Mouse (Mus musculus): ENCODE results near the gene Tfeb. TPM values are rescaled to one million over a fixed set of nuclear protein-coding genes. Genes with fewer than 3 reads are reported as not detected.

The Tfeb gene
- total and polyA plus RNA-seq, 3 experiments, result 29.1 to 49.3 (median 39.9) TPM

- Histone ChIP-seq H3K4me1 (ENCODE audit: control insufficient read depth in 1 of 2, insufficient read depth in 2 of 2) (peaks cover 5 to 28% of the 10 kb centered on the region in 2 experiments), H3K27me3 (replicated peaks) (peaks cover 55% of the 10 kb centered on the region), H3K36me3 (replicated peaks in 1 of 2; ENCODE audit: control insufficient read depth in 1 of 2, insufficient read depth in 1 of 2, low read length in 1 of 2) (peaks cover 10 to 19% of the 10 kb centered on the region in 2 experiments), H3K27ac (ENCODE audit: insufficient read depth, low read depth) (no peak overlapping the region), H3K4me3 (replicated peaks in 1 of 3; ENCODE audit: low read depth in 2 of 3, low read length in 2 of 3, poor library complexity in 1 of 3) (no peak overlapping the region), H3K9ac (ENCODE audit: insufficient read depth, low read depth) (no peak overlapping the region), H3K79me2 (replicated peaks; ENCODE audit: control insufficient read depth, extremely low read depth, insufficient read depth, poor library complexity, severe bottlenecking) (peaks cover 10% of the 10 kb centered on the region), H3K4me2 (ENCODE audit: insufficient read depth, low read depth, poor library complexity, severe bottlenecking) (no peak overlapping the region), H3K9me3 (replicated peaks; ENCODE audit: low read length) (no peaks in the 10 kb centered on the region)
- DNase-seq (ENCODE audit: extremely low read depth), result no peak
- TF ChIP-seq MYC (IDR thresholded peaks at IDR 0.05; ENCODE audit: low read depth, low read length) (no peak), E2F4 (IDR thresholded peaks at IDR 0.05; ENCODE audit: insufficient replicate concordance, low read depth, low read length) (no peak), JUN (IDR thresholded peaks at IDR 0.05; ENCODE audit: insufficient read depth, low read depth, low read length) (no peak), POLR2A (IDR thresholded peaks at IDR 0.05; ENCODE audit: low read depth, low read length) (no peak), NELFE (IDR thresholded peaks at IDR 0.05; ENCODE audit: low read depth, low read length) (no peak), NRF1 (IDR thresholded peaks at IDR 0.05; ENCODE audit: low read depth, low read length) (no peak), CTCF (conservative IDR thresholded peaks at IDR 0.05 in 1 of 2, IDR thresholded peaks at IDR 0.05 in 1 of 2; ENCODE audit: low read depth in 2 of 2, low read length in 2 of 2) (no peak), RCOR1 (conservative IDR thresholded peaks at IDR 0.05; ENCODE audit: low read depth, low read length) (no peak), IRF4 (IDR thresholded peaks at IDR 0.05; ENCODE audit: low read depth, low read length) (no peak)
- in situ Hi-C loops (cut with MboI; ENCODE audit: low pct_ligation_motif_present, low pct_unique_long_range_greater_than_20kb, low sequenced_read_pairs), result loop anchor here (5.0 kb wide), 1 partner anchor 78 kb away; the partner anchor contains the start of genes Bysl, Gm20517 and Med20
- dilution Hi-C loops (cut with MboI; ENCODE audit: extremely low pct_ligation_motif_present, extremely low pct_unique_long_range_greater_than_20kb, low sequenced_read_pairs), result no loop called here
Observed at GRCm38 (mm10) chr17:47689894-47690293, 46.9 kb upstream of the Tfeb start.

- Histone ChIP-seq H3K4me2 (ENCODE audit: insufficient read depth, low read depth, poor library complexity, severe bottlenecking) (no peak overlapping the region), H3K27ac (ENCODE audit: insufficient read depth, low read depth) (no peak overlapping the region), H3K9ac (ENCODE audit: insufficient read depth, low read depth) (no peak overlapping the region), H3K4me1 (ENCODE audit: control insufficient read depth in 1 of 2, insufficient read depth in 2 of 2) (peaks cover 5 to 23% of the 10 kb centered on the region in 2 experiments), H3K4me3 (replicated peaks in 1 of 3; ENCODE audit: low read depth in 2 of 3, low read length in 2 of 3, poor library complexity in 1 of 3) (no peak overlapping the region), H3K27me3 (replicated peaks) (peaks cover 68% of the 10 kb centered on the region), H3K9me3 (replicated peaks; ENCODE audit: low read length) (no peaks in the 10 kb centered on the region), H3K79me2 (replicated peaks; ENCODE audit: control insufficient read depth, extremely low read depth, insufficient read depth, poor library complexity, severe bottlenecking) (peaks cover 10% of the 10 kb centered on the region), H3K36me3 (replicated peaks in 1 of 2; ENCODE audit: control insufficient read depth in 1 of 2, insufficient read depth in 1 of 2, low read length in 1 of 2) (peaks cover 0 to 3% of the 10 kb centered on the region in 2 experiments)
- no peak for DNase-seq (ENCODE audit: extremely low read depth)
- in situ Hi-C loops (cut with MboI; ENCODE audit: low pct_ligation_motif_present, low pct_unique_long_range_greater_than_20kb, low sequenced_read_pairs), result no loop called here
- TF ChIP-seq MAFK (IDR thresholded peaks at IDR 0.05; ENCODE audit: insufficient replicate concordance, low read length), result no peak
- no peak for TF ChIP-seq TBP (conservative IDR thresholded peaks at IDR 0.05; ENCODE audit: low read depth, low read length)
- no peak for TF ChIP-seq MAX (IDR thresholded peaks at IDR 0.05; ENCODE audit: low read length)
- no peak for TF ChIP-seq CHD1 (IDR thresholded peaks at IDR 0.05; ENCODE audit: low read depth, low read length)
- TF ChIP-seq MXI1 (IDR thresholded peaks at IDR 0.05; ENCODE audit: low read depth, low read length), result no peak
- no peak for TF ChIP-seq HCFC1 (IDR thresholded peaks at IDR 0.05; ENCODE audit: low read depth, low read length)
- no peak for TF ChIP-seq E2F4 (IDR thresholded peaks at IDR 0.05; ENCODE audit: insufficient replicate concordance, low read depth, low read length)
- dilution Hi-C loops (cut with MboI; ENCODE audit: extremely low pct_ligation_motif_present, extremely low pct_unique_long_range_greater_than_20kb, low sequenced_read_pairs), result no loop called here
Observed at GRCm38 (mm10) chr17:47691650-47692049, 45.2 kb upstream of the Tfeb start.

Data from CH12.LX (cell line).